Mouse (Mus musculus) cortical plate, adult 2 months (tissue): ENCODE data around the gene Spock1.

Experiments used
- CTCF ChIP-seq: fragments of 200-500 bp; IDR thresholded peaks from 2 replicates; pipeline ENCODE4 v1.5.1; 2011; ENCODE audit warnings: mild to moderate bottlenecking, control low read depth, low read length; ENCODE audit not compliant: insufficient read depth; ENCODE audit errors: extremely low read depth
- POLR2A ChIP-seq: fragments of 200-500 bp; IDR thresholded peaks from 2 replicates; pipeline ENCODE4 v1.6.1; 2011; ENCODE audit warnings: mild to moderate bottlenecking, low read length, control low read depth; ENCODE audit not compliant: insufficient read depth; ENCODE audit errors: extremely low read depth

DNA sequence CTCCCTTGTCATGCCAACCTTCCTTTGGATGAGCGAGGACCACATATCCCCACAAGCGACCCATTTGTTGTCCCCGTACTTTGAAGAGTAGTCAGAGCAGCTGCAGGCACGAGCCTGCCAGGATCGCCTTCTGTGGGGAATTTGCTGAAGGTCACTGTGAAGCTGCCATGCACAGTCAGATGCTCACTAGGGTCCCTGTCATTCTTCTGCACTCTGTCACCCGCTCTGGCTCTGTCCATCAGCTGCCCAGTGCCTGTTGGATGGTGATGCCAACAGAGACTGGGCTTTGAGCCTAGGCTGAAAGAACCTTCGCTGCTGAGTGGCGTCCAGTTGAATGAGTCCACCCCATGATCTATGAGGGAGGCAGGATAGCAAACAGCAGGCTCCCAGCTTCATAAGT lies 419.2 kb downstream of the Spock1 start:
- TF ChIP-seq CTCF (no peak), POLR2A (no peak)
